In genomic region chr12:75299865-75300264, GRCm38 (mm10) we compare ENCODE assay signal across 22 mouse cellular contexts. TPM values are rescaled to one million over a fixed set of nuclear protein-coding genes. Genes with fewer than 3 reads are reported as not detected.
"Had no signal": no experiment of that assay in that cellular context is flagged by ENCODE, and none has a peak within 500 bp of the region (broad histone marks: within the 10 kb centered on the region; RNA-seq: fewer than 3 reads in every experiment).

No protein-coding gene starts in this region.

- H3K27ac ChIP-seq: liver, embryonic 14.5 days; lung, embryonic 15.5 days; macrophage; midbrain, embryonic 10.5 days; midbrain, embryonic 12.5 days; neural tube, embryonic 13.5 days; neural tube, embryonic 15.5 days had no signal

- ATAC-seq: lung, postnatal 0 days; midbrain, embryonic 16.5 days had no signal

- H3K4me3 ChIP-seq: lung, embryonic 15.5 days; midbrain, embryonic 10.5 days; midbrain, embryonic 12.5 days; myocyte; neural tube, embryonic 13.5 days; neural tube, embryonic 15.5 days had no signal

- H3K4me2 ChIP-seq: lung, embryonic 15.5 days; midbrain, embryonic 12.5 days; neural tube, embryonic 13.5 days; neural tube, embryonic 15.5 days had no signal

- H3K9me3 ChIP-seq: lung, embryonic 15.5 days; midbrain, embryonic 10.5 days; midbrain, embryonic 12.5 days; neural tube, embryonic 13.5 days; neural tube, embryonic 15.5 days had no signal

- H3K27me3 ChIP-seq: lung, embryonic 15.5 days; midbrain, embryonic 12.5 days; neural tube, embryonic 13.5 days; neural tube, embryonic 15.5 days had no signal

- H3K9ac ChIP-seq: liver, embryonic 14.5 days; lung, embryonic 15.5 days; midbrain, embryonic 12.5 days; neural tube, embryonic 13.5 days; neural tube, embryonic 15.5 days had no signal

- DNase-seq: lung, adult 2 months; lung, postnatal 14 days; lung, postnatal 36 days; midbrain, embryonic 14.5 days; retina, postnatal 1 day; right cerebral cortex, adult 18-20 months; right cerebral cortex, postnatal 25 days; right cerebral cortex, postnatal 4 days; spleen, adult 18-20 months; thymus, adult 18-20 months; thymus, postnatal 36 days had no signal

- H3K4me1 ChIP-seq: lung, embryonic 15.5 days; midbrain, embryonic 10.5 days; midbrain, embryonic 12.5 days; neural tube, embryonic 13.5 days; neural tube, embryonic 15.5 days had no signal

- H3K36me3 ChIP-seq: lung, embryonic 15.5 days; midbrain, embryonic 10.5 days; midbrain, embryonic 12.5 days; neural tube, embryonic 13.5 days; neural tube, embryonic 15.5 days had no signal

RNA-seq across cellular contexts. Expression of gene Rhoj, which starts 8.3 kb away (rescaled TPM):
- total RNA-seq: megakaryocyte-erythroid progenitor cell, adult 5-6 weeks had no signal
